Mouse (Mus musculus): ENCODE measurements at regions not wholly inside any gene's neighbourhood (a gene's known extent, or its start where the extent isn't known, plus 50 kb on each side); places are given as distances from the start of the nearest gene placed in this dataset.
A peak's percentile ranks its signal among the peaks of the same experiment; 100 is the strongest.
"Not testable (repeated sequence)": the region's sequence is repeated elsewhere in the genome, so short reads cannot be mapped to it uniquely, and the experiment has no call there.

DNA sequence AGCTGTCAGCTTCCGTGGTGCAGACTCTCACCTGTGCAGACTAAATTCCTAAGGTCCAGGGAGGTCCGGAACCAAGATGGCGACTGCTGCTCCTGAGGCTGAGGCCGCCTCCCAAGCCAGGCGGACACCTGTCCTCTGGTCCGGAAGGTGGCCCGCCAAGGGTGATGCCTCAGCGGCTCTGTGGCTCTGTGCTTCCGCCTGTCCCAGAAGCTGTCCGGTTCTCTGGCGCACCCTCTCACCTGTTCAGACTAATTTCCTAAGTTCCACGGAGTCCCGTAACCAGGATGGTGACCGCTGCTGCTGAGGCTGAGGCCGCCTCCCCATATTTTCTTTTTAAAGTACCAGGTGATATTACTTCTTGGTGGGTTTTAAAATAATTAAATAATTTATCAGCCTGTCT, 65.4 kb upstream of the B3galnt2 start:
- DNase-seq (ENCODE audit: low read depth, low spot score) = not testable (repeated sequence)

DNA sequence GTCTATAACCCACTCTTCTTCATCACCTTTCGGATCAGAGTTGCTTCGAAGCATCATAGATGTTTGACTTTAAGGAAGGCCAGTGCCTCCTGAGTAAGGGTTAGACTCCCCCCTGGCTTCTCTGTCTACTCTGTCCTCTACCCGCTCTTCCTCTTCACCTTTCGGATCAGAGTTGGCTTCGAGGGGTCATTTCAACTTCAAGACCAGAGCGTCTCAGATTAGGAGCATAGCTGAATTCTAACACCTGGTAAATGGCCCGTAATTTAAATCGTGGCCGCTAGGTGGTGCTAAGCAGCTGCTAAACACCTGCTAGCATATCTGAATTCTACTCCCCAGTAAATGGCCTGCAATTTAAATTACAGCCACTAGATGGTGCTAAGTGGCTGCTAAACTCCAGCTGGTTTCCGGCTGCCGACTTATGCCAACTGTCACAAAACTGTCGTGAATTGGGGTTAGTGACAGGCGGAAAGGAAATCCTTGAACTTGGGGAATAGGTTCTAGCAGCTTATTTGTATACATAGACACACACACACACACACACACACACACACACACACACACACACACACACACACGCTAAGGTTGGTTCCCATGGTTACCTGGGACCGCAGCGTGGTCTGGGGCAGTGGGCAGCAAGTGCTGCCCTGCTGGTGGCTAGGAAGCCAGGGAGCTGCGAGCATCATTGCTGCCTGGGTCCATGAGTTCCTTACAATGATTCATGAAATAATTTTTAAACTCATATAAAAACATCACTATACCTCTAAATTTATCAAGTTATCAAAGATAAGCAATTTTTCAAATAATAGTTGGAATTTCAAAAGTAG, 64.8 kb upstream of the B3galnt2 start:
- peak; percentile 99 for DNase-seq (ENCODE audit: low read depth, low spot score)

DNA sequence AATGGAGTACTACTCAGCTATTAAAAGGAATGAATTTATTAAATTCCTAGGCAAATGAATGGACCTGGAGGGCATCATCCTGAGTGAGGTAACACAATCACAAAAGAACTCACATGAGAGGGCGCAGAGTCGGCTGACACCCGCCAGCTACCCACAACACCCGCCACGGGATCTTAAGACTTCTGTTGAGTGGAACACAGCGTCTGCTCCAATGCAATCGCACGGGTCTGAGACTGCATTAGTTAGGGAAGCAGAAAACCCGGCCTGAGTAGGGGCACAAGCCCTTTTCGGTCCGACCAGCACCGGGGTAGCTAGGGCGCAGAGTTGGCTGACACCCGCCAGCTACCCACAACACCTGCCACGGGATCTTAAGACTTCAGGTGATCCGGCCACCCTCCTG, 52.1 kb upstream of the B3galnt2 start:
- DNase-seq (ENCODE audit: low read depth, low spot score) = not testable (repeated sequence)
